ENCODE assay signal across 8 mouse cellular contexts in the genomic region with DNA sequence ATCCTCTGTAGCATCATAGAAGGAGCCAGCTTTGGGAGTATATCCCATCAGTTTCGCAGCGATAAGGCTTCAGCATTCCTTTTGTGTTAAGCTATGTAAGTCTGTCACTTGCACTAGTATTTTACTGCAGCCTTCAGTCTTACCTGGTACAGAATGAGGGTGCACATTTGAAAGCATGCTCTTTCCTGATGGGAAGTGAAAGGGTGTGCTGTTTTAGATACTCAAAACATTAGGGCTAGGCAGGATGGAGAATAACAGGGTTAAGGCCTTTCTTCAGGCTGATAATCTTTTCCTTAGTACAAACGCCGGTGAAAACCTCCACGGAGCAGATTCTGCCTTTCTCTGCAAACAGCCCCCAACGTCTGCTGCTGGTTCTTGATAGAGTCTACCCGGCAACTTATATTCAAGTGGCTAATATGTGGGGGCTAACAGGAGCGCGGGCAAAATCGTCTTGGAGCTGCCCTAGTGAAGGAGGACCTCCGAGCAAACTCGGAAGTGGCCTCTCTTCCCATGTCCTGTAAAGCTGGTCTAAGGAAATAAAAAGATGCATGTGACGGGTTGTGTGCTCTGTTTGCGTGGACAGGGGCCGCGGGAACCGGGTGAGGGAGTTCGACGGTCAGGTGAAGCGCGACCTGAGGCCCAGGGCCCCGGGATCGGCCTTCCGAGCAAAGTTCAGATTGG. TPM values are rescaled to one million over a fixed set of nuclear protein-coding genes. Genes with fewer than 3 reads are reported as not detected.
DNase-seq lines count a peak whose midpoint lies in the region; ATAC-seq and TF ChIP-seq lines count a peak whose summit lies in the region.

No protein-coding gene starts in this region.

- H3K27me3 ChIP-seq in C2C12 (ENCODE audit: control insufficient read depth, insufficient read depth, insufficient read length) = no peaks in the 10 kb centered on the region
- H3K27me3 ChIP-seq in limb, embryonic 11.5 days (ENCODE audit: control insufficient read depth, insufficient read depth, low read length) = no peaks in the 10 kb centered on the region
- no peaks in the 10 kb centered on the region for H3K27me3 ChIP-seq in stomach, embryonic 14.5 days (ENCODE audit: control insufficient read depth, insufficient read depth, low read length)

- peak overlapping the region; percentile 87 for H3K4me2 ChIP-seq in limb, embryonic 11.5 days (ENCODE audit: low read depth, severe bottlenecking)
- H3K4me2 ChIP-seq in stomach, embryonic 14.5 days (replicated peaks; ENCODE audit: low read depth, low read length) = peak overlapping the region; percentile 68

- DNase-seq in frontal cortex, postnatal 25 days (ENCODE audit: low spot score in 2 of 2) = no peak
- DNase-seq in limb, embryonic 11.5 days (ENCODE audit: low spot score) = no peak
- DNase-seq in right cerebral cortex, adult 18-20 months = no peak
- no peak for DNase-seq in spleen, adult 18-20 months

- peak overlapping the region; percentile 93 for H3K4me3 ChIP-seq in C2C12 (ENCODE audit: insufficient read depth, poor library complexity, severe bottlenecking)
- H3K4me3 ChIP-seq in limb, embryonic 11.5 days (ENCODE audit: low read depth, low read length) = peak overlapping the region; percentile 75
- H3K4me3 ChIP-seq in stomach, embryonic 14.5 days (ENCODE audit: low read depth, low read length) = peak overlapping the region; percentile 87

- TF ChIP-seq CTCF in C2C12 (IDR thresholded peaks at IDR 0.05; ENCODE audit: control insufficient read depth, insufficient read depth, insufficient read length) = no peak

- peak overlapping the region; percentile 78 for H3ac ChIP-seq in C2C12 (ENCODE audit: control insufficient read depth, insufficient read length, low read depth)

- 0 out of 2 replicates have a peak, but pooled peaks cover 6% of the 10 kb centered on the region for H3K4me1 ChIP-seq in limb, embryonic 11.5 days (ENCODE audit: control insufficient read depth, insufficient read depth, low read length)
- peaks cover 4% of the 10 kb centered on the region; the same call in 1 of the 2 replicates for H3K4me1 ChIP-seq in stomach, embryonic 14.5 days (ENCODE audit: control insufficient read depth, insufficient read depth, low read length)

- WGBS in limb, embryonic 11.5 days = 12% methylated on average over 24 of the region's 24 CpGs
- 8% methylated on average over 24 of the region's 24 CpGs for WGBS in stomach, embryonic 14.5 days

- peak overlapping the region; percentile 49; the same call in 1 of the 2 replicates for H3K27ac ChIP-seq in limb, embryonic 11.5 days (replicated peaks; ENCODE audit: low read depth, low read length)
- H3K27ac ChIP-seq in stomach, embryonic 14.5 days (ENCODE audit: low read length) = peak overlapping the region; percentile 88

- H3K79me3 ChIP-seq in C2C12 (ENCODE audit: low read depth) = peaks cover 26% of the 10 kb centered on the region

- peaks cover 16% of the 10 kb centered on the region for H3K36me3 ChIP-seq in C2C12 (ENCODE audit: control insufficient read depth, insufficient read depth)
- peaks cover 3% of the 10 kb centered on the region; the same call in 1 of the 2 replicates for H3K36me3 ChIP-seq in limb, embryonic 11.5 days (ENCODE audit: control insufficient read depth, insufficient read depth, low read length)
- H3K36me3 ChIP-seq in stomach, embryonic 14.5 days (ENCODE audit: control insufficient read depth, insufficient read depth, low read length) = peaks cover 11% of the 10 kb centered on the region

- H3K9ac ChIP-seq in limb, embryonic 11.5 days (ENCODE audit: low read length) = peak overlapping the region; percentile 61
- peak overlapping the region; percentile 63 for H3K9ac ChIP-seq in stomach, embryonic 14.5 days (replicated peaks; ENCODE audit: low read depth, low read length)

- no peaks in the 10 kb centered on the region for H3K9me3 ChIP-seq in limb, embryonic 11.5 days (ENCODE audit: control insufficient read depth, low read length)
- no peaks in the 10 kb centered on the region for H3K9me3 ChIP-seq in stomach, embryonic 14.5 days (ENCODE audit: control insufficient read depth, low read depth, low read length)

- peaks cover 33% of the 10 kb centered on the region for H3K79me2 ChIP-seq in C2C12 (ENCODE audit: control insufficient read depth, insufficient read depth)

- peak; percentile 72 for ATAC-seq in frontal cortex, adult (ENCODE audit: low TSS enrichment)
- ATAC-seq in erythroblast, adult 5-6 weeks (replicated peaks; ENCODE audit: low FRiP score, poor library complexity, severe bottlenecking) = peak; percentile 16; the same call in 1 of the 2 replicates
- peak; percentile 67; the same call in 1 of the 2 replicates for ATAC-seq in limb, embryonic 11.5 days (ENCODE audit: insufficient number of reproducible peaks, low FRiP score, low TSS enrichment, low read depth)
- ATAC-seq in stomach, embryonic 14.5 days (ENCODE audit: insufficient number of reproducible peaks, insufficient read depth, low FRiP score, low read depth) = no peak; the same call in 1 of the 2 replicates

TF ChIP-seq in C2C12, 6 proteins besides CTCF, POLR2A, EP300 and RAD21:
- TF ChIP-seq FOSL1 (IDR thresholded peaks at IDR 0.05; ENCODE audit: insufficient read depth, low read length, poor library complexity, severe bottlenecking) (no peak), USF1 (IDR thresholded peaks at IDR 0.05; ENCODE audit: low read depth) (no peak), MYOD1 (IDR thresholded peaks at IDR 0.05; ENCODE audit: control insufficient read depth, insufficient read length, low read depth) (no peak), MAX (IDR thresholded peaks at IDR 0.05) (no peak), CEBPB (IDR thresholded peaks at IDR 0.05; ENCODE audit: low read depth) (no peak), MYOG (IDR thresholded peaks at IDR 0.05; ENCODE audit: control insufficient read depth, extremely low read depth, insufficient read length) (no peak)
TF ChIP-seq in C2C12: peak in this region for 0.

RNA-seq across cellular contexts. Expression of a gene that starts 0.5 kb away (rescaled TPM):
- 103 TPM for polyA plus RNA-seq in C2C12 (2012; fragmentation: generic; extraction: Trizol)
- 94.0 and 156 TPM in 2 replicates for total RNA-seq in erythroblast, adult 5-6 weeks (2015; ENCODE audit: low replicate concordance)
- 52.9 and 65.2 TPM in 2 replicates for total RNA-seq in erythroblast, adult 5-6 weeks (2017; ENCODE audit: low replicate concordance)
- polyA plus RNA-seq in limb, embryonic 11.5 days (2014; fragmentation: Nextera tagmentation; extraction: Ambion mirVana) = 318 and 326 TPM in 2 replicates
- polyA plus RNA-seq in stomach, embryonic 14.5 days (2014; fragmentation: Nextera tagmentation; extraction: Ambion mirVana) = 309 and 321 TPM in 2 replicates

RNA-seq across cellular contexts. Expression of a gene that starts 24.6 kb away (rescaled TPM):
- polyA plus RNA-seq in C2C12 (2012; fragmentation: generic; extraction: Trizol) = 5.5 TPM
- not detected in 2 replicates for total RNA-seq in erythroblast, adult 5-6 weeks (2015; ENCODE audit: low replicate concordance)
- 2.1 and 3.9 TPM in 2 replicates for total RNA-seq in erythroblast, adult 5-6 weeks (2017; ENCODE audit: low replicate concordance)
- polyA plus RNA-seq in limb, embryonic 11.5 days (2014; fragmentation: Nextera tagmentation; extraction: Ambion mirVana) = 8.6 and 9.0 TPM in 2 replicates
- polyA plus RNA-seq in stomach, embryonic 14.5 days (2014; fragmentation: Nextera tagmentation; extraction: Ambion mirVana) = 10.3 and 17.4 TPM in 2 replicates

RNA-seq across cellular contexts. Expression of a gene that starts 26.3 kb away (rescaled TPM):
- polyA plus RNA-seq in C2C12 (2012; fragmentation: generic; extraction: Trizol) = 7.0 TPM
- 0.19 and 1.9 TPM in 2 replicates for total RNA-seq in erythroblast, adult 5-6 weeks (2015; ENCODE audit: low replicate concordance)
- 1.1 and 1.2 TPM in 2 replicates for total RNA-seq in erythroblast, adult 5-6 weeks (2017; ENCODE audit: low replicate concordance)
- 20.0 and 22.6 TPM in 2 replicates for polyA plus RNA-seq in limb, embryonic 11.5 days (2014; fragmentation: Nextera tagmentation; extraction: Ambion mirVana)
- polyA plus RNA-seq in stomach, embryonic 14.5 days (2014; fragmentation: Nextera tagmentation; extraction: Ambion mirVana) = 15.2 and 17.8 TPM in 2 replicates

RNA-seq across cellular contexts. Expression of a gene that starts 47.8 kb away (rescaled TPM):
- polyA plus RNA-seq in C2C12 (2012; fragmentation: generic; extraction: Trizol) = 0.01 TPM
- total RNA-seq in erythroblast, adult 5-6 weeks (2015; ENCODE audit: low replicate concordance) = not detected in 2 replicates
- not detected in 2 replicates for total RNA-seq in erythroblast, adult 5-6 weeks (2017; ENCODE audit: low replicate concordance)
- polyA plus RNA-seq in limb, embryonic 11.5 days (2014; fragmentation: Nextera tagmentation; extraction: Ambion mirVana) = 3.7 and 4.3 TPM in 2 replicates
- 3.2 and 4.1 TPM in 2 replicates for polyA plus RNA-seq in stomach, embryonic 14.5 days (2014; fragmentation: Nextera tagmentation; extraction: Ambion mirVana)

RNA-seq across cellular contexts. Expression of a gene that starts 48.0 kb away (rescaled TPM):
- not detected for polyA plus RNA-seq in C2C12 (2012; fragmentation: generic; extraction: Trizol)
- total RNA-seq in erythroblast, adult 5-6 weeks (2015; ENCODE audit: low replicate concordance) = not detected in 2 replicates
- total RNA-seq in erythroblast, adult 5-6 weeks (2017; ENCODE audit: low replicate concordance) = 2.7 TPM in 1 of 2 replicates, not detected in the other
- polyA plus RNA-seq in limb, embryonic 11.5 days (2014; fragmentation: Nextera tagmentation; extraction: Ambion mirVana) = 2.4 TPM in 2 replicates
- 2.8 and 3.4 TPM in 2 replicates for polyA plus RNA-seq in stomach, embryonic 14.5 days (2014; fragmentation: Nextera tagmentation; extraction: Ambion mirVana)
